Mouse (Mus musculus) neural tube, embryonic 14.5 days (tissue): ENCODE results near the gene Eme1. TPM values are rescaled to one million over a fixed set of nuclear protein-coding genes. Genes with fewer than 3 reads are reported as not detected.

Experiments used
- ATAC-seq: fragments of 200-750 bp; cut with Nextera tagmentation; 2 replicates; pipeline ENCODE4 v1.8.0; 2017; ENCODE audit warnings: low read depth, mild to moderate bottlenecking, moderate TSS enrichment, moderate library complexity
- H3K27ac ChIP-seq: fragments of 300-500 bp; sonication (generic); 2 replicates; pipeline ENCODE4 v1.5.1; 2014; ENCODE audit warnings: low read depth, mild to moderate bottlenecking, control low read depth, low read length, moderate library complexity, mixed read lengths
- H3K27me3 ChIP-seq: fragments of 300-500 bp; sonication (generic); 2 replicates; pipeline ENCODE4 v1.6.1; 2014; ENCODE audit warnings: low read length; ENCODE audit not compliant: control insufficient read depth, insufficient read depth
- H3K36me3 ChIP-seq: fragments of 300-500 bp; sonication (generic); 2 replicates; pipeline ENCODE4 v1.6.1; 2014; ENCODE audit warnings: low read length, mixed read lengths; ENCODE audit not compliant: control insufficient read depth, insufficient read depth
- H3K4me1 ChIP-seq: fragments of 300-500 bp; sonication (generic); 2 replicates; pipeline ENCODE4 v1.6.1; 2014; ENCODE audit warnings: low read length; ENCODE audit not compliant: control insufficient read depth, insufficient read depth
- H3K4me2 ChIP-seq: fragments of 300-500 bp; sonication (generic); 2 replicates; pipeline ENCODE4 v1.6.1; 2014; ENCODE audit warnings: mild to moderate bottlenecking, low read depth, low read length, control low read depth
- H3K4me3 ChIP-seq: fragments of 300-500 bp; sonication (generic); 2 replicates; pipeline ENCODE4 v1.5.1; 2014; ENCODE audit warnings: low read depth, low read length, control low read depth, mixed read lengths
- H3K9ac ChIP-seq: fragments of 300-500 bp; sonication (generic); replicated peaks from 2 replicates; pipeline ENCODE4 v1.6.1; 2014; ENCODE audit warnings: low read depth, mild to moderate bottlenecking, control low read depth, low read length, mixed read lengths
- H3K9me3 ChIP-seq: fragments of 300-500 bp; sonication (generic); 2 replicates; pipeline ENCODE4 v1.6.1; 2016; ENCODE audit warnings: low read length; ENCODE audit not compliant: control insufficient read depth
- WGBS: fragments of 180-500 bp; shearing (Covaris S2); extraction: QIAGEN DNeasy Blood & Tissue Kit; methylation state at CpG from one replicate; pipeline ENCODE4 v1.1.7; 2014; 5-methylcytosine and 5-hydroxymethylcytosine counted together
- polyA plus RNA-seq: library from polyadenylated mRNA; unstranded; fragments of >200 nt; fragmentation: Nextera tagmentation; extraction: Ambion mirVana; gene quantifications from 2 replicates; pipeline ENCODE4 v1.2.1, GENCODE M21; 2014

Eme1 gene
- polyA plus RNA-seq, 1 experiment from 2014 or later: 1.1 TPM

DNA sequence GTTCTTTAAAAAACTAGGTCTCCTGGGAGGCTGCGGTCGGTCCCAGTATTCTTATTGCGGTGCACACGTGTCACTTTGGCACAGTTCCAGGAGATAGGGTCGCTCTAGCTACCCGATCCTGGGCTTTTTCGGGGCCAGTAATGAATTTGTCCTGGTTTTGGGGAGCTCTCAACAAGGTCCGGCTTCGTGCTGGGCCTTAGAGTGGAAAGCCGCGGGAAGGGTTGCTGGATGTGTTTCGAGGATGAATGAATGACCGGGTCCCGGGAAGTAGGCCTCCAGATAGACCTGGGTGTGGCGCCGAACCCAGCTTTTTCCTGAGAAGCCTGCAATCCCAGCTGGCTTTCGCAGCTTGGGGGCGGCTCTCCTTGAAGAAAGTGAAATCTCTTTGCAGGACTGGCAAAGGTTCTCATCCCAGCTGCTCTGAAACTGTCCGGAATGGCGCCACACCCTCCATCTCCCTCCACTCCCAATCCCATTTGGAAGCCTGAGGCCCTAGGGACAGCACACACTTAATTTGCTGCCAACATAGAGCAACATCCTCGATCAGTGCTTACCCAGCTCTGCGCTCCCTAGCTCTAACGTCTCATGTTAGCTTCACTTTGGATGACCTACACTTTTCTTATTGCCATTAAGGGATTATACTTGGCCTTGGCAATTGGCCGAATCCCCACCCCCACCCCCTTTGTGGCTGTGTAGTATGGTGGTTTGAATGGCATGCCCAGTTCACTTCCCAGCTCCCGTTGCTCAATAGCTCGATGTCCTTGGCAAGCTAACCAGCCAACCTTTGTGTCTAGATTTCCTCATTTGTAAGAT is 23.4 kb downstream of the Eme1 start:
- Histone ChIP-seq H3K4me3 (peak overlapping the region; percentile 74), H3K9me3 (no peaks in the 10 kb centered on the region), H3K9ac (peak overlapping the region; percentile 84), H3K27me3 (no peaks in the 10 kb centered on the region), H3K4me1 (peaks cover 5% of the 10 kb centered on the region), H3K36me3 (peaks cover 35% of the 10 kb centered on the region), H3K27ac (peak overlapping the region; percentile 58; the same call in 1 of the 2 replicates), H3K4me2 (peak overlapping the region; percentile 76)
- 13% methylated on average over 26 of the region's 26 CpGs for WGBS
- no peak for ATAC-seq

DNA sequence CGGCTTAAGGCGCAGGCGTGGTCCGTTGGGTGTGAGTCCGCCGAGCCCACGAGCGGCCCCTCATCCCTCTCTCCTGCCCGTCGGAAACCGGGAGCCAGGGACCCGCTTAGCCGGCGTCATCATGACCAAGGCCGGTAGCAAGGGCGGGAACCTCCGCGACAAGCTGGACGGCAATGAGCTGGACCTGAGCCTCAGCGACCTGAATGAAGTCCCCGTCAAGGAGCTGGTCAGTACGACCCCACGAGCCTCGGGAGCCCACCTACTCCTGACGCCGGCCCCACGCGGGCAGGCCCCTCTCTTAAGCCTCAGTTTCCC is 23.9 kb downstream of the Eme1 start:
- Histone ChIP-seq H3K27me3 (no peaks in the 10 kb centered on the region), H3K4me2 (peak overlapping the region; percentile 76), H3K27ac (peak overlapping the region; percentile 58; the same call in 1 of the 2 replicates), H3K9me3 (no peaks in the 10 kb centered on the region), H3K36me3 (peaks cover 29% of the 10 kb centered on the region), H3K9ac (peak overlapping the region; percentile 84), H3K4me1 (peaks cover 5% of the 10 kb centered on the region), H3K4me3 (peak overlapping the region; percentile 74)
- peak; percentile 34; the same call in 1 of the 2 replicates for ATAC-seq
- under 1% methylated on average over 23 of the region's 28 CpGs for WGBS

GRCm38 (mm10) chr11:94629199-94629883 is 24.4 kb downstream of the Eme1 start, which contains the start of gene Lrrc59:
Lrrc59 (plus strand) TSS chr11:94629767.
- no peaks in the 10 kb centered on the region for H3K27me3 ChIP-seq
- peak within 1 kb of the TSS; percentile 76 for H3K4me2 ChIP-seq
- H3K4me1 ChIP-seq: peaks cover 5% of the 10 kb centered on the region
- H3K27ac ChIP-seq: peak within 1 kb of the TSS; percentile 58; the same call in 1 of the 2 replicates
- peak; percentile 97 for ATAC-seq
- H3K9ac ChIP-seq: peak within 1 kb of the TSS; percentile 84
- H3K9me3 ChIP-seq: no peaks in the 10 kb centered on the region
- peaks cover 24% of the 10 kb centered on the region for H3K36me3 ChIP-seq
- H3K4me3 ChIP-seq: peak within 1 kb of the TSS; percentile 74
- 9% methylated on average over 28 of the region's 41 CpGs for WGBS

DNA sequence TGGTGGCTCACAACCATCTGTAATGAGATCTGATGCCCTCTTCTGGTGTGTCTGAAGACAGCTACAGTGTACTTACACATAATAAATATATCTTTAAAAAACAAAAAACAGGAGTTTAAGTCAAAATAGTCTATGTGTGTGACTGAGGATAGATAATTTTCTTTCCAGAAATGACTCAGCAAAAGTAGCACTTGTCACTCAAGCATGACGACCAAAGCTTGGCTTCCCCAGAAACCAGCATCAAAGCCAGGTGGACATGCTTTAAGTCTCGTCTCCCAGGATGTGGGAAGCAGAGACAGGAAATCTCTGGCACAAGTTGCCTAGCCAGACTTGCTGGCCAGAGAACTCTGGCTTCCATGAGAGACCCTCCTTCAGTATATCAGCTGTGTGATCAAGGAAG is 31.6 kb downstream of the Eme1 start:
- no peaks in the 10 kb centered on the region for H3K36me3 ChIP-seq
- no peak overlapping the region for H3K4me2 ChIP-seq
- no peak overlapping the region for H3K9ac ChIP-seq
- no peaks in the 10 kb centered on the region for H3K27me3 ChIP-seq
- 79% methylated on average over 2 of the region's 2 CpGs for WGBS
- no peaks in the 10 kb centered on the region for H3K4me1 ChIP-seq
- no peak overlapping the region for H3K4me3 ChIP-seq
- H3K27ac ChIP-seq: no peak overlapping the region
- no peak for ATAC-seq
- no peaks in the 10 kb centered on the region for H3K9me3 ChIP-seq

GRCm38 (mm10) chr11:94621458-94621852 is 32.3 kb downstream of the Eme1 start:
- H3K36me3 ChIP-seq: no peaks in the 10 kb centered on the region
- H3K27me3 ChIP-seq: no peaks in the 10 kb centered on the region
- no peak overlapping the region for H3K4me3 ChIP-seq
- no peak for ATAC-seq
- H3K9ac ChIP-seq: no peak overlapping the region
- no peaks in the 10 kb centered on the region for H3K4me1 ChIP-seq
- H3K9me3 ChIP-seq: no peaks in the 10 kb centered on the region
- H3K4me2 ChIP-seq: no peak overlapping the region
- no peak overlapping the region for H3K27ac ChIP-seq

DNA sequence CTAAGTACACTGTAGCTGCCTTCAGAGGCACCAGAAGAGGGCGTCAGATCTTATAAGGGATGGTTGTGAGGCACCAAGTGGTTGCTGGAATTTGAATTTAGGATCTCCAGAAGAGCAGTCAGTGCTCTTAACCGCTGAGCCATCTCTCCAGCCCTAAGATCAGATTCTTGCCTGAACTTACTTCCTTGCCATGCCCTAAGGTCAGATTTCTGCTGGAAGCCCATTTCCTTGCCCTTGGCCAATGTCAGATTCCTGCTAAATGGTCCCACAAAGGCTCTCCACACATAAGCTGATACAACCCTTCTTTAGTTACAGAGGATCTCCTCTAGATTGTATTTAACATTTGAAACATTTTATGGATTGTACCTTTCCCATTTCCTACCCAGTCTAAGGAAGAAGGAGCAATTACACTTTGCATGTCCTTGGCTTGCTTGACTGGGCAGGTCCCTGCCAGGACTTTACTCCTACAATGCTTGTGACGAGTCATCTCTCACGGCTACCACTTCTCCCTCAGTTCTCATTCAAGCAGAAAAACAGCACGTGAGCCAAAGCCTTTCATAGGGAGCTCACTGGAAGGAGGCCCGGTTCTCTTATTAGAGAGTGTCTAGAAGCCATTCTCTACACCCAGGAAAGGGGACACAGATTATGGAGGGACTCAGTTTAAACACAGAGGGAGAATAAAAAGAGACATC is 32.9 kb downstream of the Eme1 start:
- no peak overlapping the region for H3K27ac ChIP-seq
- no peaks in the 10 kb centered on the region for H3K27me3 ChIP-seq
- no peaks in the 10 kb centered on the region for H3K4me1 ChIP-seq
- ATAC-seq: no peak
- WGBS: 59% methylated on average over 6 of the region's 6 CpGs
- H3K4me3 ChIP-seq: no peak overlapping the region
- H3K9ac ChIP-seq: no peak overlapping the region
- no peaks in the 10 kb centered on the region for H3K9me3 ChIP-seq
- H3K4me2 ChIP-seq: no peak overlapping the region
- H3K36me3 ChIP-seq: no peaks in the 10 kb centered on the region

DNA sequence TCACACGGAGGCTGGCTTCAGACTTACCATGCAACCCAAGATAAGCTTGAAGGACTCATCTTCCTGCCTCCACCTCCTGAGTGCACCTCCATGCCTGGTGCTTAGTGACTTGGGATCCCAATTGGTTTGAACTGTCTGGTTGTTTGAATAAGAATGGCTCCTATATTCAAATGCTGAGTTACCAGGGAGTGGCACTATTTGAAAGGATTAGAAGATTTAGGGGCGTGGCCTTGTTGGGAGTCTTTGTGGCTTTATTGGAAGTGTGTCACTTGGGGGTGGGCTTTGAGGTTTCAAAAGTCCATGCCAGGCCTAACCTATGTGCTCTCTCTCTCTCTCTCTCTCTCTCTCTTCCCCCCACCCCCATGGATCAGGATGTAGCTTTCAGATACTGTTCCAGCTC is 36.1 kb downstream of the Eme1 start:
- Histone ChIP-seq H3K9me3 (no peaks in the 10 kb centered on the region), H3K36me3 (no peaks in the 10 kb centered on the region), H3K27me3 (no peaks in the 10 kb centered on the region), H3K27ac (no peak overlapping the region), H3K4me3 (no peak overlapping the region), H3K9ac (no peak overlapping the region), H3K4me2 (no peak overlapping the region), H3K4me1 (no peaks in the 10 kb centered on the region)
- WGBS: 93% methylated on average over 2 of the region's 2 CpGs
- ATAC-seq: no peak

- Histone ChIP-seq H3K9ac (no peak overlapping the region), H3K27me3 (no peaks in the 10 kb centered on the region), H3K4me1 (no peaks in the 10 kb centered on the region), H3K36me3 (no peaks in the 10 kb centered on the region), H3K9me3 (no peaks in the 10 kb centered on the region), H3K4me2 (no peak overlapping the region), H3K4me3 (no peak overlapping the region), H3K27ac (no peak overlapping the region)
- WGBS: 47% methylated on average over 4 of the region's 4 CpGs
- no peak for ATAC-seq
These were observed 38.3 kb downstream of the Eme1 start for GRCm38 (mm10) chr11:94615494-94615893.

- Histone ChIP-seq H3K4me3 (no peak overlapping the region), H3K4me2 (no peak overlapping the region), H3K36me3 (no peaks in the 10 kb centered on the region), H3K9me3 (no peaks in the 10 kb centered on the region), H3K27me3 (no peaks in the 10 kb centered on the region), H3K9ac (no peak overlapping the region), H3K27ac (no peak overlapping the region), H3K4me1 (no peaks in the 10 kb centered on the region)
- ATAC-seq: no peak
- 67% methylated on average over 4 of the region's 4 CpGs for WGBS
These were observed 39.2 kb downstream of the Eme1 start for GRCm38 (mm10) chr11:94614603-94615002.
